Mouse (Mus musculus) stomach, embryonic 14.5 days (tissue): ENCODE results near the gene Meioc. TPM values are rescaled to one million over a fixed set of nuclear protein-coding genes. Genes with fewer than 3 reads are reported as not detected.

Experiments used
- ATAC-seq: fragments of 200-750 bp; cut with Nextera tagmentation; 2 replicates; pipeline ENCODE4 v1.8.0; 2017; ENCODE audit warnings: low read depth, moderate TSS enrichment; ENCODE audit not compliant: insufficient number of reproducible peaks, insufficient read depth, low FRiP score
- H3K27ac ChIP-seq: fragments of 300-500 bp; sonication (generic); 2 replicates; pipeline ENCODE4 v1.5.1; 2014; ENCODE audit warnings: mild to moderate bottlenecking, low read length, moderate library complexity, mixed read lengths
- H3K27me3 ChIP-seq: fragments of 300-500 bp; sonication (generic); 2 replicates; pipeline ENCODE4 v1.6.1; 2014; ENCODE audit warnings: low read length, control low read depth, mixed read lengths; ENCODE audit not compliant: control insufficient read depth, insufficient read depth
- H3K36me3 ChIP-seq: fragments of 300-500 bp; sonication (generic); 2 replicates; pipeline ENCODE4 v1.6.1; 2014; ENCODE audit warnings: mild to moderate bottlenecking, control low read depth, low read length, moderate library complexity, mixed read lengths; ENCODE audit not compliant: control insufficient read depth, insufficient read depth
- H3K4me1 ChIP-seq: fragments of 300-500 bp; sonication (generic); 2 replicates; pipeline ENCODE4 v1.6.1; 2014; ENCODE audit warnings: low read length, control low read depth, mixed read lengths; ENCODE audit not compliant: control insufficient read depth, insufficient read depth
- H3K4me2 ChIP-seq: fragments of 300-500 bp; sonication (generic); replicated peaks from 2 replicates; pipeline ENCODE4 v1.6.1; 2014; ENCODE audit warnings: low read depth, low read length, control low read depth
- H3K4me3 ChIP-seq: fragments of 300-500 bp; sonication (generic); 2 replicates; pipeline ENCODE4 v1.5.1; 2014; ENCODE audit warnings: low read depth, low read length, control low read depth
- H3K9ac ChIP-seq: fragments of 300-500 bp; sonication (generic); replicated peaks from 2 replicates; pipeline ENCODE4 v1.6.1; 2014; ENCODE audit warnings: low read depth, mild to moderate bottlenecking, control low read depth, low read length, moderate library complexity, mixed read lengths
- H3K9me3 ChIP-seq: fragments of 300-500 bp; sonication (generic); 2 replicates; pipeline ENCODE4 v1.6.1; 2016; ENCODE audit warnings: low read depth, low read length, control low read depth; ENCODE audit not compliant: control insufficient read depth
- WGBS: fragments of 180-500 bp; shearing (Covaris S2); extraction: QIAGEN DNeasy Blood & Tissue Kit; methylation state at CpG from one replicate; pipeline ENCODE4 v1.1.7; 2014; 5-methylcytosine and 5-hydroxymethylcytosine counted together
- polyA plus RNA-seq: library from polyadenylated mRNA; unstranded; fragments of >200 nt; fragmentation: Nextera tagmentation; extraction: Ambion mirVana; gene quantifications from 2 replicates; pipeline ENCODE4 v1.2.1, GENCODE M21; 2014

Gene Meioc
- polyA plus RNA-seq, 1 experiment from 2014 or later, result 0.80 TPM

GRCm38 (mm10) chr11:102631203-102631602, 32.3 kb upstream of the Meioc start:
- Histone ChIP-seq H3K36me3 (no peaks in the 10 kb centered on the region), H3K4me1 (peaks cover 27% of the 10 kb centered on the region), H3K9me3 (no peaks in the 10 kb centered on the region), H3K4me2 (no peak overlapping the region), H3K27ac (no peak overlapping the region; the same call in 1 of the 2 replicates), H3K9ac (no peak overlapping the region), H3K4me3 (no peak overlapping the region), H3K27me3 (no peaks in the 10 kb centered on the region)
- ATAC-seq, result no peak
- WGBS, result 26% methylated on average over 5 of the region's 5 CpGs

GRCm38 (mm10) chr11:102632725-102633124, 30.8 kb upstream of the Meioc start:
- no peaks in the 10 kb centered on the region for H3K9me3 ChIP-seq
- H3K27me3 ChIP-seq, result no peaks in the 10 kb centered on the region
- H3K4me3 ChIP-seq, result no peak overlapping the region
- H3K4me1 ChIP-seq, result peaks cover 27% of the 10 kb centered on the region
- H3K9ac ChIP-seq, result no peak overlapping the region
- H3K27ac ChIP-seq, result peak overlapping the region; percentile 2; the same call in 1 of the 2 replicates
- 8% methylated on average over 12 of the region's 13 CpGs for WGBS
- 0 out of 2 replicates have a peak overlapping the region, but pooled peaks have one; percentile 7 for H3K4me2 ChIP-seq
- no peak for ATAC-seq
- no peaks in the 10 kb centered on the region for H3K36me3 ChIP-seq

GRCm38 (mm10) chr11:102633379-102633778, 30.1 kb upstream of the Meioc start:
- Histone ChIP-seq H3K4me2 (peak overlapping the region; percentile 24; the same call in 1 of the 2 replicates), H3K27me3 (no peaks in the 10 kb centered on the region), H3K4me3 (no peak overlapping the region), H3K27ac (peak overlapping the region; percentile 2; the same call in 1 of the 2 replicates), H3K4me1 (peaks cover 27% of the 10 kb centered on the region), H3K36me3 (no peaks in the 10 kb centered on the region), H3K9ac (no peak overlapping the region), H3K9me3 (no peaks in the 10 kb centered on the region)
- 24% methylated on average over 9 of the region's 9 CpGs for WGBS
- peak; percentile 62; the same call in 1 of the 2 replicates for ATAC-seq

GRCm38 (mm10) chr11:102636887-102637286, 26.6 kb upstream of the Meioc start:
- no peaks in the 10 kb centered on the region for H3K9me3 ChIP-seq
- ATAC-seq, result no peak
- no peak overlapping the region for H3K4me3 ChIP-seq
- no peak overlapping the region for H3K4me2 ChIP-seq
- no peaks in the 10 kb centered on the region for H3K36me3 ChIP-seq
- WGBS, result 42% methylated on average over 12 of the region's 12 CpGs
- H3K4me1 ChIP-seq, result peaks cover 12% of the 10 kb centered on the region; the same call in 1 of the 2 replicates
- H3K9ac ChIP-seq, result no peak overlapping the region
- no peaks in the 10 kb centered on the region for H3K27me3 ChIP-seq
- no peak overlapping the region for H3K27ac ChIP-seq

- no peak overlapping the region for H3K4me2 ChIP-seq
- H3K27me3 ChIP-seq, result no peaks in the 10 kb centered on the region
- no peak overlapping the region for H3K4me3 ChIP-seq
- 37% methylated on average over 10 of the region's 10 CpGs for WGBS
- no peaks in the 10 kb centered on the region for H3K36me3 ChIP-seq
- no peak overlapping the region for H3K27ac ChIP-seq
- peak; percentile 88 for ATAC-seq
- no peak overlapping the region for H3K9ac ChIP-seq
- no peaks in the 10 kb centered on the region for H3K9me3 ChIP-seq
- H3K4me1 ChIP-seq, result peaks cover 11% of the 10 kb centered on the region; the same call in 1 of the 2 replicates
Observed at GRCm38 (mm10) chr11:102643891-102644382, 19.6 kb upstream of the Meioc start.

GRCm38 (mm10) chr11:102646226-102646625, 17.3 kb upstream of the Meioc start:
- ATAC-seq, result no peak
- H3K27ac ChIP-seq, result peak overlapping the region; percentile 52; the same call in 1 of the 2 replicates
- H3K4me2 ChIP-seq, result no peak overlapping the region
- no peak overlapping the region for H3K9ac ChIP-seq
- H3K9me3 ChIP-seq, result no peaks in the 10 kb centered on the region
- H3K4me1 ChIP-seq, result peaks cover 11% of the 10 kb centered on the region; the same call in 1 of the 2 replicates
- WGBS, result 76% methylated on average over 13 of the region's 13 CpGs
- H3K36me3 ChIP-seq, result no peaks in the 10 kb centered on the region
- H3K4me3 ChIP-seq, result no peak overlapping the region
- no peaks in the 10 kb centered on the region for H3K27me3 ChIP-seq

- H3K9me3 ChIP-seq, result no peaks in the 10 kb centered on the region
- WGBS, result 73% methylated on average over 12 of the region's 12 CpGs
- peaks cover 11% of the 10 kb centered on the region; the same call in 1 of the 2 replicates for H3K4me1 ChIP-seq
- no peak overlapping the region for H3K4me3 ChIP-seq
- H3K9ac ChIP-seq, result no peak overlapping the region
- ATAC-seq, result no peak
- no peaks in the 10 kb centered on the region for H3K36me3 ChIP-seq
- no peak overlapping the region for H3K4me2 ChIP-seq
- H3K27me3 ChIP-seq, result no peaks in the 10 kb centered on the region
- no peak overlapping the region for H3K27ac ChIP-seq
Observed at GRCm38 (mm10) chr11:102647885-102648284, 15.6 kb upstream of the Meioc start.

GRCm38 (mm10) chr11:102651381-102651780, 12.1 kb upstream of the Meioc start:
- H3K4me3 ChIP-seq, result no peak overlapping the region
- H3K36me3 ChIP-seq, result no peaks in the 10 kb centered on the region
- no peak overlapping the region for H3K9ac ChIP-seq
- H3K27me3 ChIP-seq, result no peaks in the 10 kb centered on the region
- H3K9me3 ChIP-seq, result no peaks in the 10 kb centered on the region
- 6% methylated on average over 9 of the region's 9 CpGs for WGBS
- no peak overlapping the region for H3K4me2 ChIP-seq
- peaks cover 9% of the 10 kb centered on the region; the same call in 1 of the 2 replicates for H3K4me1 ChIP-seq
- no peak overlapping the region for H3K27ac ChIP-seq
- no peak for ATAC-seq

- no peak for ATAC-seq
- Histone ChIP-seq H3K27me3 (no peaks in the 10 kb centered on the region), H3K4me1 (peaks cover 10% of the 10 kb centered on the region; the same call in 1 of the 2 replicates), H3K36me3 (no peaks in the 10 kb centered on the region), H3K9ac (no peak overlapping the region), H3K27ac (no peak overlapping the region), H3K9me3 (no peaks in the 10 kb centered on the region), H3K4me3 (no peak overlapping the region), H3K4me2 (no peak overlapping the region)
- 72% methylated on average over 3 of the region's 3 CpGs for WGBS
Observed at GRCm38 (mm10) chr11:102652844-102653243, 10.7 kb upstream of the Meioc start.
